Mouse (Mus musculus) gastrocnemius, postnatal 36 days (tissue): Measurements from ENCODE around the gene Nmt2. TPM values are rescaled to one million over a fixed set of nuclear protein-coding genes. Genes with fewer than 3 reads are reported as not detected.

Experiments
- DNase-seq, 2 experiments: peaks; one replicate each; pipeline ENCODE4 v3.0.0; 2022
- intact Hi-C: fragments of 180-260 bp; cut with DNase I; formaldehyde crosslinking; loops from one replicate; pipeline ENCODE4 v1.15.1; 2025
- long read RNA-seq, 2 experiments: library from polyadenylated mRNA; stranded (forward); transcript quantifications; one replicate each; pipeline ENCODE4 v2.0.0; 2021
- total RNA-seq, 2 experiments: library from RNA; stranded (reverse); gene quantifications; 2 replicates each; pipeline ENCODE4 v1.2.3; 2021

The Nmt2 gene
- 1 to 10 TPM; 8.2 to 9.0 TPM for total RNA-seq
- long read RNA-seq, experiment 1, partial matches to known transcripts, result 0 of 2 reads
- long read RNA-seq, experiment 1, other reads (novel, unspliced or antisense), result 1 of 2 reads
- long read RNA-seq, experiment 2, full-length matches to known transcripts, result 2 of 2 reads
- long read RNA-seq, experiment 2, partial matches to known transcripts, result 0 of 2 reads
- long read RNA-seq, experiment 2, other reads (novel, unspliced or antisense), result 0 of 2 reads

DNA sequence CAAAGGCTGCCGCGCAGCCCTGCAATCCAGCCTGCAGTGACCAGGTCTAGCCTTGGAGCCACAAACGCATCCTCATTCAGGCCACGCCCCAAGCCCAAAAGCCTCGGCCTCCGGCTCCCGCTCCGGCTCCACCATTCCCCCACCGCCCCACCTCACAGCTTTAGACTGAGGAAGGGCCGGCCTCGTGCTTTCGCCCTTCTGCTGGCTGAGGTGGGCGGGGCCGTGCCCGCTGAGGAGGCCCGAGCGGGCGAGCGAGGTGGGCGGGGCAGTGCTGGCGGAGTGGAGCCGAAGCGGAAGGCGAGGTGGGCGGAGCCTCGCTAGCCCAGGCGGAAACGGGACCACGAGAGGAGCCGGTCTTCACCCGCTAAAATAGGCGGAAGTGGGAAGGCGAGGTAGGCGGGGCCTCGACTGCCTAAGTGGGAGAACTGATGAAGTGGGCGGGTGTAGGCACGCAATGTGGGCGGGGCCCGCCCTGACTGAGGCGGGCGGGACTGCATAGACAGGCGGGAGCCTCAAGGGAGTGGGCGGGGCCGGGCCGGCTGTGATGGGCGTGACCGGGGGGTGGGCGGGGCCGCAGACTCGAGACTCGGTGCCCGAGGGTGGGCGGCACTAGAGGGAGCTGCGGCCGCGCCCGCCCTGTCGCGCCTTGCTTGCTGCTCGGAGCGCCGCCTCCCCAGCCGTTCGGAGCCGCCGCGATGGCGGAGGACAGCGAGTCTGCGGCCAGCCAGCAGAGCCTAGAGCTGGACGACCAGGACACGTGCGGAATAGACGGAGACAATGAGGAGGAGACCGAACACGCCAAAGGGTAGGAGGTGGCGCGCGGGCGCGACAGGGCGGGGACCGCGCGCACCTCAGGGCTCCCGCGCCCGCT lies at the start of gene Nmt2:
Nmt2 (plus strand) TSS at position 611 of the 871 bp plus-strand sequence.
- intact Hi-C loops, result loop anchor here (5.0 kb wide), 1 partner anchor 48 kb away; the partner anchor contains the start of gene Rpp38

DNA sequence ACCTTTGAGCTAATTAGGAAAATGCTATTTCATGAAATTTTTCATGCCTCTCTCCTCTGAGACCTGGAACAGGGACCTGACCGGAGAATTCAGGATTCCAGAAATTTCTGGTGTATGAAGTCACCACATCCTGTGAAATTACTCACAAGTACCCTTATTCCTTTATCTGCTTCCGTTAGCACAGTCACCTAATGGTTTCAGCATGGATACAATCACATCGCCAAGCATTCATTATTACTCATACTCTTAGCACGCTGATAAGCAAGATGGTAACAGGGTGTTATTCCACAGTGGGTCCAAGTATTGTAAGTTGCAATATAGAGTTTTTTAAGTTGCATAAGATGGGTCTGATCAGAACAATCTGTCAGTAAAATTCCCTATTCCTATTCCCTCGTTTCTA lies 44.8 kb upstream of the Nmt2 start:
- DNase-seq, result no peak
- intact Hi-C loops, result no loop called here

More for the DNA sequence above, at the start of gene Nmt2:
- DNase-seq, result peak; percentile 97 to 100

DNA sequence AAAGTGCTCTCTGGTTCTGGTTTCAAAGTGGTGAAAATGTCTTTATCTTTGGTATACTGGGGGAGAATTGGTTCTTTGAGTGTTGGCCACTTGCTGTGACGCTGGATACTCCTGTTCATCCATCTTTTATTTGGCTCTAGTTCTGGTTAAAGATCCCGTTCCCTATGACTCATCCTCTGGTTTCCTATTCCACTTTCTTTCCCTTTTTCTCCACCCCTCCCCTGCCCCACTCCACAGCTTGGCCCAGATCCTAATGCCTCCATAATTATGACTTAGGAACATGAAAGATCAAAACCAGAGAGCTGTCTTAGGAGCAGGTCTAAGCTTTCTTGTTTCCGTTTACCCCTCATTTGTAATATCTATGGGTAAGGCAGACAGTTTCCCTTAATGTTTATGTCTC lies 39.8 kb upstream of the Nmt2 start:
- intact Hi-C loops, result no loop called here
- DNase-seq, result no peak

DNA sequence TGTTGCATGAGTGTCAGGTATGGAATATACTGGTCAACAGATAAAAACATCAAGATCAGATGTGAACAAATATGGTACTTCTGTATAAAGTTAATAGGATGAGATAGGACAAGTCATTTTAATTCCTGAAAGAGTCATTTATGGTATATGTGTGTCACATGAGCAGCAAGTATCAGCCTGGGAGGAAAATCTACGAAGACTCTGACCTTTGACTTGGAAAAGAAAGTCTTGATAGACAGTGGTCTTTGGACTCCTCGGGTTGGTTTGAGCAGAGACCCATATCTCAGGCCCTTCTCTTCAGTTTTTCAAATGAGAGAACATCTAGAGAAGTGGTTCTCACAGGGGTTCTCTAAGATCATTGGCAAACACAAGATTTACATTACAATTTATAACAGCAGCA lies 32.7 kb upstream of the Nmt2 start:
- DNase-seq, result no peak
- intact Hi-C loops, result no loop called here

DNA sequence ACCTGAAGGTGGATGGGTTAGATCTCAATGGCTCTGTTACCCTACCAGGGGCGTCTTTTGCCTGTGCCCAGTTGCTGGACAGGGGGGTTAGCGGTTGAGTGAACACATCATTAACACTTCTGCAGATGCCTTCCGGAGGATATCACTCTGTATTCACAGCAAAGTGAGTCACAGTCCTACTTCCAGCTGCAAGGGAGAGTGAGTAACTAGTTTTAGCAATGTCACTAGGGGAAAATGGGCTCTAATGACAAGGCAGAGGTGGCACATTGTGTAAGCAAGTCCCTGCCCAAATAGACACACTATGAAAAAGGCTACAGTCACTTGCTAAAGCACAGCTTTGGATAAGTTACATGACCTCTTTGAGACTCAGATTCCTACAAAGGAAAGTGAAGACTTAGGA lies 17.5 kb upstream of the Nmt2 start:
- intact Hi-C loops, result no loop called here
- no peak for DNase-seq

DNA sequence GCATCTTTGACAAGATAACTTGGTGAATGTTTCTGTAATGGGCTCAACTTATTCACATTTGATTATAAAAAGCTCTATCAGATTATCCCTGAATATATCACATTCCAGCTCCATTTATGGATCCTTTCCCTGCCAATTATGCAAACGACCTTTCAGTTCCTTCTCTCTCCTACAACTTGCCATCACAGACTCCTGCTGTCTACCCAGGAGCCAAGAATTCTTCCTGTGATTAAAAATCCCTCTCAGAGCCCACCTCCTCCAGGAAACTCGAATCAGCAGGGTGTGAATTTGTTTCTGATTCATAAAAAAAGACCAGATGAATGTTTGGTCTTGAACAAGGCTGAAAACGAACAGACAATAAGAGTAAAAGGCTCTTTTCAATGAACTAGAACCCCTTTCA lies 16.1 kb upstream of the Nmt2 start:
- intact Hi-C loops, result no loop called here
- no peak for DNase-seq

DNA sequence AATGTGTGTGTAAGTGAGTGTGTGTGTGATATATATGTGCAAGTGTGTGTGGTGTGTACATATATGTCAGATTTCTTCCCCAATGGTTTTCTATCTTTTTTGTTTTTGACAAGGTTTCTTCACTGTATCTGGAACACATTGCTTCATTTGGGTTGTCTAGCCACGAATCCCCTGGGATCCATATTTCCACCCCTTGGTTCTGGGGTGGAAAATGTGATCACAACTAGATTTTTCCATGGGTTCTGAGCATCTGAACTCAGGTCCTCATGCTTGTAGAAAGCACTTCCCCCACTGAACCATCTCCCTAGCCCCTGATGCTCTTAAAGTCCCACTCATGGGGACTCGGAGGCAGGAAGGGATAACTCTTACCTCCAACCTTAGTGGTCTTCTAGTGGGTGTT lies 10.7 kb upstream of the Nmt2 start:
- no peak for DNase-seq
- intact Hi-C loops, result no loop called here

DNA sequence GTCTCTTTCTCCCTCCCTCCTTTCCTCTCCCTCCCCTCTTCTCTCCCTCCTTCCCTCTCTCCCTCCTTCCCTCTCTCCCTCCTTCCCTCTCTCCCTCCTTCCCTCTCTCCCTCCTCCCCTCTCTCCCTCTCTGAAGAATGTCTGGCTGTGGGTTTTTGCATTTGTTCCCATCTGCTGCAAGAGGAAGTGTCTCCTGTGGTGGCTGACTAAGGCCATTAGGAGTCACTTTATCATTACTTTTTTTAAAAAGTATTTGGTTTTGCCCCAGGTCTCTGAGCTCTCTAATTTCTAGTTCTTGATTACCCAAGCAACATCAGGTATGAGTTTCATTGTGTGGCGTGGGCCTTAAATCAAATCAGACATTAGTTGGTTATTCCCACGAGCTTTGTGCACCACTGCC lies 7.9 kb upstream of the Nmt2 start:
- DNase-seq, result no peak
- intact Hi-C loops, result no loop called here

DNA sequence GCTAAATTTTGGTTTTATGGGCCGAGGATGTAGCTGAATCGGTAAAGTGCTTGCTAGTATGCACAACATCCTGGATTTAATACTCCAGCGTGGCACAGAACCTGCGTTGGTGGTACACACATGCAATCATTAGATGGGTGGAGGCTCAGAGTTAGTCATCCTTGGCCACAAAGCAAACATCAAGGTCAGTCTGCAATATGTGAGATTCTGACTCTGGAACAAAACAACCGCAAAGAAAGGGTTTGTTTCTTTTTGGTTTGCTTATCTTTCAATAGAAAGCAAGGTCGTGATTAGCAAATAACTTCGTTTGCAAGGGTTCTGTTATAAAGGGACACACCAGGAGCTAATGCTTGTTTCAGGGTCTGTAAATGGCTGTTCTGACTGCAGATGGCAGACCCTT lies 6.5 kb upstream of the Nmt2 start:
- intact Hi-C loops, result no loop called here
- no peak for DNase-seq

DNA sequence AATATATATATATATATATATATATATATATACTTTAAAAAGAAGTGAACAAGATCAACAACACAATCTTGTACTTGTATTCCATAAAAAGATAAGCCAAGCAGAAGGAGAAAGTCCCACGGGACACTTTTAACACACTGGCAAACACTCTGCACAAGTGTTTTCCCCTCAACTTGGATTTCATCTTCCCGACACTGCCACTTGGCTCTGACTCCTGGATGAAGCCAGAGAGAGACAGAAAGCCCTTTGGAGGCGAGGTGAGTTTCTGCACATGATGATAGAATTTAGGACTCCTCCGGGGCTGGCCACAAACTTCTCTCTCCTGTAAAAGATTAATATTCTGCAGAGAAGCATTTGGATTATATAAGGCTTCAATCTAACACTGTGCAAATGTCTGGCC lies 2.7 kb upstream of the Nmt2 start:
- intact Hi-C loops, result loop anchor here (5.0 kb wide), 1 partner anchor 51 kb away; the partner anchor contains the start of gene Rpp38
- DNase-seq, result peak in 1 of 2 experiments; percentile 46

DNA sequence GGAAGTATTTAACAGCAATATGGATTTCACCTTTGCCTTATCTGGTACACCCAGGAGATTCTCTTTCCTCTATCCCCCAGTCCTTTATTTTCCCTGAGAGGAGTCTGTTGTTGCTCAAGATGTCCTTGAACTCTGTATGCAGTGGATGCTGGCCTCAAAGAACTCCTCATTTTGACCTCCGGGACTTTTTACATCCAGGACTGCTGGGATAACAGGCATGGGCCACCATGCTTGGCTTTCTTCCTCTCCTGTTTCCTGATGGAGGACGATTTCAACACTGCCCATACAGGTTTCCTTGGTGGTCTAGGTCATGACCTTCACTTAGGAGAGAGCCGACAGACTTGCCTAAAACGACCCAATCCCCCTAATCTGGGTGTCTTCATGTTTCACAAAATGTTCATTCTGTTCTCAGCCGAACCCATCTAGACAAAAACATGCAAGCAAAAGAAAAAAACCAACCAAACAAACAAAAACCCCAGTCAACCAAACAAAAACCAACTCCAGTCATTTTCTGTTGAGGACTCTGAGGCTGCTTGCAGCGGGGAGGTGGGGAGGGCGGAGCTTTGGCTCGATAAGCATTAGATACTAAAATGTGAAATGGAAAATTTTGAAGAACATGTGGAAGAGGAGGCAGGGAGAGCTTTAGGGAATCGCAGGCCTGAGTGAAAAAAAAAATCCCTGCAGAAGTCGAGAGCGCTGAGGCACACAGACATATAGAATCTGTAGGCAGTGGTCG lies 978 bp upstream of the Nmt2 start:
- no peak for DNase-seq
- intact Hi-C loops, result loop anchor here (5.0 kb wide), 1 partner anchor 49 kb away; the partner anchor contains the start of gene Rpp38

DNA sequence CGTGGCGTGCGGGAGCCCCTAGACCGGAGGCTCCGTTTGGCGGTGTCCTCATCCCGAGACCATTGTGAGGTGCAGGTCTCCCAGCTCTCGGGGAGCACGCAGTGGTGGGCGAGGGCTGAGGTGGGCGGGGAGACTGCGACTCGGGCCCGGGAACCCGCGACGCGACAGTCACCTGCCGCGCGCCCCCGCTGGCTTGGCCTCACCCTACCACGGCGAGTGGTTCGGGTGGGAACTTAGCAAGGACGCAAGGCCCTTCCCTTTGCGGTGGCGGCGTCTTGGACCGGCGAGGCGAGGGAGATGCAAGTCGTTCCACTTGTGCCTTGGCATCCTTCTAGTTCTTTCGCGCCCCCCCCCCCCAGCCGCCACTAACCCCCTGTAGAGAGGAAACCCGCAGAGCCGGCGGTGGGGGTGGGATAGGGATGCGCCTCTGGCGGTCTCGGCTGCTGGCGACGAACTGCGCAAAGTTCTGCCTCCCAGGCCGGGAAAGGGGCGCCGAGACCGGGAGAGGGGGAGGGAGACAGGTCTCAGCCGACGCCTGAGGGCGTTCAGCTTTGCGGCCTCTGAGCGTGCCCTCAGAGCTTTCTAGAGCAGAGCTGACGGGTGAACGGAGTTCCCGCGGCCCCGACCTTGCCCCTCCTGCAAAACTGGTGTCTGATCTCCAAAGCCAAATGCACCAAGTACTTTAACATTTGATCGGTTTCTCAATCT lies 615 bp downstream of the Nmt2 start:
- intact Hi-C loops, result loop anchor here (5.0 kb wide), 1 partner anchor 48 kb away; the partner anchor contains the start of gene Rpp38
- peak in 1 of 2 experiments; percentile 22 for DNase-seq

DNA sequence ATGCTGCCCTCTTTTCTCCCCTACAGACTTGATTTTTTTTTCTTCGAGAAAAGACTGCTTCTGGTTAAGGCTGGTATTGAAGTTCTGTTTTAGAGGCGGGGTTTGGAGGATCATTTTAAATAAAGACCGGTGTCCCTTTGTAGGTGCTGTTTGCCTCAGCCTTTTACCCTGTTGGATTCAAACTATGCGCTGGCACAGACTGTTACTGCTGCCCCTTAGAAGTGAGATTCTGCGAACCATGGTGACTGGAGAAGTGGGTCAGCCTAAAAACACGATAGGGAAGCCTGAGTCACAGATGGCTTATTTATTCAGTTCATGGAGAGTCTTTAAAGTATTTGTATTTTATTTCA lies 1.1 kb downstream of the Nmt2 start:
- intact Hi-C loops, result no loop called here
- DNase-seq, result no peak

DNA sequence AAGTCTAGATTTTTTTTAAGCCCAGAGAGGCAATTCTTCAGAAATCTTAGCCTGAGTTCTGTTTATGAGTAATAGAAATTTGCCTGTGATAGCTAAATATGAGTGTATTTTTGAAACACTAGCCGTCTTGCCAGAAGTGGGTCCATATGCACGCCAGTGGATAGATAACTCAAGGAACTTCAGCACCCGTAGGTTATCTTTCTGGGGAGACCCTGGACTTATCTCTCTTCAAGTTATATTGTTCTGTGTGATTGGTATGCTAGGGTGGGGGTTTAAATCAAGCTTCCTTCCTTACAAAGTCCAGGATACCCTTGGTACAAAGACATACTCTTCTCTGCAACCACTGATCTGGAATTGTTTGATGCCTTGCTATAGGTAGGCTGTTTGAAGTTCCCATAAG lies 1.7 kb downstream of the Nmt2 start:
- DNase-seq, result no peak
- intact Hi-C loops, result no loop called here

DNA sequence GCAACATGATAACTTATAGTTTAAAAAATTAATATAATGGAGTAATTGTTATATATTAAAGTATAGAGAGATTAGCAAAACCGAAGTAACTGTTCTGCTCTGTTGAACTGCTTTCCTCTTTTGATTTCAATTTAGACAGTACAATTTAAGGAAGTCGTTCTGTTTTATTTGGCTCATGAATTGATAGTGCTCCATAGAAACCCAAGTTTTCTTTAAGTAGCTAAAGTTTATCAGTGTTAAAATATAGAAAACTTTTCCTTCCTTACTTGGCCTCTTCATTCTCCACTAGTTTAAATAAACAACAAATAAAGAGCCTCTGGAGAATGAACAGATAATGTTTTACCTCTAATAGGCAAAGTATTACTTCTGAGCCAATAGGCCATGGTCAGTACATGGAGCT lies 2.2 kb downstream of the Nmt2 start:
- DNase-seq, result no peak
- intact Hi-C loops, result no loop called here

DNA sequence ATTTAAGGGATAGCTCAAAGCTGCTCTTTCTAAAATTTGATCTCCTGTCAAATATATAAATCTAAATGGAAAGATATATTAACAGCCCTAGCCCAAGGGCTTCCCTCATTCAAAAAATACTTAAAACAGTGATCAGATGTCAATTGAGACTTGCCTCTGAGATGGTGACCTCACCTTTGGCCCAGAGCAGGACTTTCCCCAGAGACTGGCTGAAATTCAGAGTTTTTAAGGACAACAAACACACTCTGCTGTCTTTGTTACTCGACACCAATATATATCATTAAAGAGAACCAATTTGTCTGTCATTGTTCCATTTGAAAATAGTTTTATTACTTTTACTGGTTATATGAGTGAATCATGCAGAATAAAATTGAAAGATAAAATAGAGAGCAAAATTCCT lies 5.6 kb downstream of the Nmt2 start:
- DNase-seq, result no peak
- intact Hi-C loops, result no loop called here

DNA sequence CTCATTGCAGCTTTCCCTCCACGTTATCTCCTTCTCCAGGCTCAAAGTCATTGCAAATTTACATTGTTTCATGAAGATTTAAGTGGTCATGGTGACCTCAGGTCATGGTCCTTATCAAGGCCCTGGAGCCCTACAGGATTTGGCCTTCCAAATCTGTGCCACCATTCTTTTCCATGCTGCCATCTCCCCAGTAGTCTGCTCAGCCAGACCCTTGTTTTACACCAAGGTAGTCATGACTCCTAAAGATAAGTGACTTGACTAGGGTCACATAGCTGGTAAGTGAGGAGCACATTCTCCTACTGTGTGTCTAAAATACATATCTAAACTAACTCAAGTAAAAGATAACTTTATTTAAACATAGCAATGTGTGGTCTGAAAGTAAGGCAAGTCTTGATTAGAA lies 8.2 kb downstream of the Nmt2 start:
- intact Hi-C loops, result no loop called here
- DNase-seq, result no peak

DNA sequence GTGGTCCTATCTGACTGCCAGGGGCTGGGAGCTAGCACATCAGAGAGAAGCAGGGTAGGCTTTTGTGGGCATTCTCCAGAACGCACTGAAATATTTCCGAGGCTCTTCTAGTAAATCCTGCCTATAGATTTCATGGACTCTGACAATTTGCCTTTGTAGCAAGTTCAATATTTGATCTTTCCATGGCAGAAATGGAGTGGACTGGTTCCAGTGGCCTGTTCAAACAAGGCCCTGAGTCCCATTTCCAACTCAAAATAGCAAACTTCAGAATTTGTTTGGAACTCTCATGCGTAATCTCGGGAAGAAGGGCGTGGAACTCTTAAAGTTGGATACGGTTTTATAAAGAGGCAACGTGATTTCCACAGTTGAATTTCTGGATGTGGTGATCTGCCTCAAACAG lies 11.8 kb downstream of the Nmt2 start:
- intact Hi-C loops, result no loop called here
- no peak for DNase-seq

DNA sequence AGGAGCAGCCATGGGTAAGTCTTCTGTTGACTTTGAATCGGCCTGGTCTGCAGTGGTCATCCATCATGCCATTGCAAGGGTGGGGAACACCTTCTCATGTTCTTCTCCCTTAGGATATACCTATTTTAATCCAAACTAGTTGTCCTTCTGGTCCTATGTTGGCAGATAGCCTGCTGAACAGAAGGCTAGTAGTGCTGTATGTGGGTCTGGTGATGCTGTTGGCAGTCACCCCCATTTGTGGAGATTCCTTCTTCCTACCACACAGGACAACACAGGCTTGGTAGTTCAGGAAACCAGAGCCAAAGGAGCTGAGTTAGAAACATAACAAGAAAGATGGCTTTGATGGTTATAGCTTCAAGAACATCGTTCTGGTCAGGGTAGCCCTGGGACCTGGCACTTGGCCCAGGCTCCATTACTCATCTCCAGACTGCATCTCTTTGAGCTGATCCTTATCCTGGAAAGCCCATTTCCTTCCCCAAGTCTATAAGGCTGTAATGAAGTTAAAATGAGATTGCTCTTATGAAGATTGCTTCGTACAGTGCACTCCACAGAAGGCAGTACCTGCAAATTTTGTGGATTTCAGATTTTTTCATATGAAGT lies 21.5 kb downstream of the Nmt2 start:
- peak in 1 of 2 experiments; percentile 8 for DNase-seq
- intact Hi-C loops, result no loop called here

DNA sequence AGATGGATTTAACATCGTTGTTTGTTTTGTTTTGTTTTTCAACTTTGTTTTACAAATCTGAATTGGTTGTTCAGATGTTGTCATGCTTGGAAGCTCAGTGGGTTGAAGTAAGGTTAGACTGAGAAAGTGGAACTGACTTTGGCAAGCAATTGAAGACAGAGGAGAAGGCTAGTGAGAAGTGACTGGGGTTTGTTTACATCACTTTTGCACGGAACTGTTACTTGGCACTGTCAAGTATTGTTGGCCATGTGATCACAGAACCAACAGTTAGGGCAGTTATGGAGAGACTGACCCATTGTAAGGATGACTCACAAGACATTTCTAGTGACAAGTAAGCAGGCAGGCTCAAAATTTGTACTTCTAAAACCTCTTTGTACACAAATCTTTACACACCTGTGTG lies 39.1 kb downstream of the Nmt2 start:
- intact Hi-C loops, result no loop called here
- no peak for DNase-seq
